Mouse (Mus musculus) kidney, postnatal 36 days (tissue): ENCODE data around the gene Olfr130.

Experiments used
- DNase-seq, 2 experiments: peaks; one replicate each; pipeline ENCODE4 v3.0.0; 2021 to 2022; ENCODE audit warnings: mixed read lengths in 2 of 2

Gene Olfr130

GRCm38 (mm10) chr17:38063621-38064020 is at the start of gene Olfr130:
Gene Olfr130 (plus strand): TSS chr17:38063921.
- no peak for DNase-seq

GRCm38 (mm10) chr17:38016341-38016740 is 47.4 kb upstream of the Olfr130 start:
- DNase-seq: no peak

DNA sequence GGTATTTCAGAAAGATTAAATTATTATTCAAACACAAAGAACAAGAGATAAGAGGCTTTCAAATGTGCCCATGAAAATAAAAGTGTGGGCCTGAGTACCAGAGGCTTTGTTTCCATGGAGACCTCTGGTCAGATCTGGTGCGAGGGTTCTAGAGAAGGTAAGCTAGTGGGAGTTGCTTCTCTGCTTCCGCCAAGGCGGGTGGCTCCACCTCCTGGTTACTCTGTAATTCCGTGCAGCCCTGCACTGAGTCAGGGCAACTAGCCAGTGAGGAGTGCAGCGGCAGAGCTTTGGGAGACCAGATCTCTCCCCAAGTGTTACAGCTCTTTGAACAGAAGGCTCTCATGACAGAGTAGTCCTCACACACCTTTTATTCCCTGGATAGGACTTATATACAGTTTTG is 37.4 kb upstream of the Olfr130 start:
- DNase-seq: no peak

DNA sequence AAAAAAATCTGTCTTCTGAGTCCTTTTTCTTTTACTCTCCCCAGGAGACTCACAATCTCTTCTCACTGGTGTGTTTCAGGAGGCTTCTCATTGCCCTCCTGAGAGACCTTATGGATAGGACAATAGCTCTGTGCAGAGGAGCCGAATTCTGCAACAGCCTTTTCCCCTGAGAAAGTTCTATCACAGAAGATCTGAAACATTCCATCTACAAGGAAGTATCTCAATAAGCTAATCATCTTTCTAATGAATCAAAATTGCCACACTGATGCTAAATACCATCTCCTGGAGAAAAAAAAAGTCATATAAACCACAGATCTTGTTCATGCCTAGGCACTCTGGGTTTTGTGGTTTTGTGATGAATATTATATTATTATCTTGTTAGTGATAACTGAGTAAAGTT is 3.7 kb upstream of the Olfr130 start, which contains the start of gene Olfr129:
Gene Olfr129, minus strand, starts transcription at position 101 of the 400 bp plus-strand sequence.
- no peak for DNase-seq

GRCm38 (mm10) chr17:38082364-38082763 is 18.6 kb downstream of the Olfr130 start:
- DNase-seq: no peak

DNA sequence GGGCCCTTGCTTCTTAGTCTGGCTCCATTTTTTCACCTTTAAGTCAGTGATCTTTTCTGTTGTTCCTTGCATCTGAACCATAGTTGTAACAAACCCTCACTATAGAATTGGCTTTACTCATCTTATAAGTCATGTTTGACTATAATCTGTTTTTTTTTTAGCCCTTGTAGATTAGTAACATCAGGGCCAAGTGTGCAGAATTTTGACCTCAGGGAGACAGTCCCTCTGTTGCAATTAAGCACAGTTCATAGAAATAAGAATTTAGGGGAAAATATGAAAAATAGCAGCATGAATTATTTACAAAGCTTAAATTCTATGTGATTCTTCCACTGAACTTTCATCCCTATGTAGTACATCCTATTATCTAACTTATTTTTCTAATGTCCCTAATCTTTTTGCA is 24.9 kb downstream of the Olfr130 start, which contains the start of gene Olfr131:
Gene Olfr131, minus strand, starts transcription at position 101 of the 400 bp plus-strand sequence.
- no peak for DNase-seq
